Mouse (Mus musculus): ENCODE data around the gene T2. TPM values are rescaled to one million over a fixed set of nuclear protein-coding genes. Genes with fewer than 3 reads are reported as not detected.
A peak's percentile ranks its signal among the peaks of the same experiment; 100 is the strongest.

The T2 gene
- polyA plus RNA-seq, 1 experiment = 0.11 TPM

DNA sequence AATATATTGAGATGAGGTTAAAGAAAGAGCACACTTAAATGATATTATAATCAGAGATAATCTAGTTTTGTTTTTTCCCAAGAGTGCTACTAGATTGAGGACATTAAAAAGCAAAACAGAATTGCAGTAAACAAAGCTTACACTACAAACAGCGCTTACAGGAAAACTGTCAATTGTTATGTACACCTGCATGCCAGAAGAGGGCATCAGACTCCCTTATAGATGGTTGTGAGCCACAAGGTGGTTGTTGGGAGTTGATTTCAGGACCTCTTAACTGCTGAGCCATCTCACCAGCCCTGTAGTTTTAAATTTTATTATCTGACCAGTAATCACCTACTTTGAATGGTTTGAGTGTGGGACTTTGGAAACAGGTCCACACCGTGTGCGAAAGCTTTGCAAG is 92.5 kb downstream of the T2 start:
- Histone ChIP-seq H3K27ac (ENCODE audit: insufficient read depth, low read depth, low read length) (no peak overlapping the region), H3K4me3 (ENCODE audit: low read depth, low read length) (no peak overlapping the region), H3K27me3 (ENCODE audit: control insufficient read depth, insufficient read depth, low read length) (no peaks in the 10 kb centered on the region), H3K36me3 (ENCODE audit: control insufficient read depth, insufficient read depth, low read length) (no peaks in the 10 kb centered on the region), H3K4me1 (ENCODE audit: control insufficient read depth, insufficient read depth, insufficient read length, low read length) (no peaks in the 10 kb centered on the region)
- 67% methylated on average over 3 of the region's 3 CpGs for WGBS
- TF ChIP-seq POLR2A (IDR thresholded peaks at IDR 0.05; ENCODE audit: low read depth, low read length) (no peak), CTCF (IDR thresholded peaks at IDR 0.05; ENCODE audit: extremely low read depth, insufficient read length, insufficient replicate concordance, low read depth, low read length) (no peak)

DNA sequence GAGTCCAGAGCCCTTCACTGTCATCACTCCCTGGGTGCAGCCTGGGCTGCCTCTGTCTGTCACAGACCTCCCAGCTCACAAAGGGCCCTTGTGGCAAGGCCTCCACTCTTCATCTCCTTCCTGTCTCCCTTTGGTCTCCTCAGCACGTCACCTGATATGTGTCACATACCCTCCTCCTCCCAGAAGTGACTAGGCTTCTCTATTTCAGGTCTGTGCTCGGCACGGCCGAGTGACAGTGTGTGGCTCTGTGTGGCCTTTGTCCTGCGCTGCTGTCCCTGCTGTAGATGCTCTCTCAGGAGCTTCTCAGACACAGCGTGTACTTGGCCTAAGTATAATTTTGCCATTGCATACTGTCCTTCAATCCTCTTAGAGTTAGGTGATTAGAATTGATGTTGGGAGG is 99.4 kb downstream of the T2 start:
- no peak overlapping the region for H3K27ac ChIP-seq (ENCODE audit: insufficient read depth, low read depth, low read length)
- no peaks in the 10 kb centered on the region for H3K36me3 ChIP-seq (ENCODE audit: control insufficient read depth, insufficient read depth, low read length)
- TF ChIP-seq POLR2A (IDR thresholded peaks at IDR 0.05; ENCODE audit: low read depth, low read length) (no peak), CTCF (IDR thresholded peaks at IDR 0.05; ENCODE audit: extremely low read depth, insufficient read length, insufficient replicate concordance, low read depth, low read length) (no peak)
- no peaks in the 10 kb centered on the region for H3K4me1 ChIP-seq (ENCODE audit: control insufficient read depth, insufficient read depth, insufficient read length, low read length)
- no peak overlapping the region for H3K4me3 ChIP-seq (ENCODE audit: low read depth, low read length)
- 51% methylated on average over 6 of the region's 6 CpGs for WGBS
- no peaks in the 10 kb centered on the region for H3K27me3 ChIP-seq (ENCODE audit: control insufficient read depth, insufficient read depth, low read length)

DNA sequence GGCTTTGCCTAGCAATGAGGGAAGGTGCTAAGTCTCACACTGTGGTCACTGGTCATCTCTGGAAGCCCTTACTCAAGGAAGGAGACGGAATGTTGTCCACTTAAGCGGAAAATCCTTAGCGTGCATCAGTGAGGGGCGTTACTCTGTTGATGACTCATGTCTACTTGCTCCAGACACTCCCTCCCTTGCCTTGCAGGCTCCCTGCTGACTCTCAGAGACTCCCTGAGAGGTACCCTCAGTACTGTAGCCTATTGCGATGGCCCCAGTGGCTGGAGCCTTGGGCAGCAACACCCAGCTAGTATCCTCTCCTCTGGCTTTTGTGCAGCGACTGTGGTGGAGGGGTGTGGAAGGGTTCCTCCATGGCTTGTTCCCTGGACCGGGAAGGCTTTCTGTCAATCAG is 99.8 kb downstream of the T2 start:
- TF ChIP-seq POLR2A (IDR thresholded peaks at IDR 0.05; ENCODE audit: low read depth, low read length) = no peak
- Histone ChIP-seq H3K27ac (ENCODE audit: insufficient read depth, low read depth, low read length) (no peak overlapping the region), H3K36me3 (ENCODE audit: control insufficient read depth, insufficient read depth, low read length) (no peaks in the 10 kb centered on the region), H3K4me3 (ENCODE audit: low read depth, low read length) (no peak overlapping the region), H3K4me1 (ENCODE audit: control insufficient read depth, insufficient read depth, insufficient read length, low read length) (no peaks in the 10 kb centered on the region), H3K27me3 (ENCODE audit: control insufficient read depth, insufficient read depth, low read length) (no peaks in the 10 kb centered on the region)
- 55% methylated on average over 7 of the region's 7 CpGs for WGBS

GRCm38 (mm10) chr17:8456856-8457460 is 101.2 kb downstream of the T2 start:
- TF ChIP-seq CTCF (IDR thresholded peaks at IDR 0.05; ENCODE audit: extremely low read depth, insufficient read length, insufficient replicate concordance, low read depth, low read length) = no peak
- no peak for TF ChIP-seq POLR2A (IDR thresholded peaks at IDR 0.05; ENCODE audit: low read depth, low read length)
- WGBS = 39% methylated on average over 9 of the region's 9 CpGs
- Histone ChIP-seq H3K4me3 (ENCODE audit: low read depth, low read length) (no peak overlapping the region), H3K27me3 (ENCODE audit: control insufficient read depth, insufficient read depth, low read length) (no peaks in the 10 kb centered on the region), H3K27ac (ENCODE audit: insufficient read depth, low read depth, low read length) (no peak overlapping the region), H3K4me1 (ENCODE audit: control insufficient read depth, insufficient read depth, insufficient read length, low read length) (no peaks in the 10 kb centered on the region), H3K36me3 (ENCODE audit: control insufficient read depth, insufficient read depth, low read length) (no peaks in the 10 kb centered on the region)

- Histone ChIP-seq H3K4me1 (ENCODE audit: control insufficient read depth, insufficient read depth, insufficient read length, low read length) (no peaks in the 10 kb centered on the region), H3K27ac (ENCODE audit: insufficient read depth, low read depth, low read length) (no peak overlapping the region), H3K27me3 (ENCODE audit: control insufficient read depth, insufficient read depth, low read length) (no peaks in the 10 kb centered on the region), H3K36me3 (ENCODE audit: control insufficient read depth, insufficient read depth, low read length) (no peaks in the 10 kb centered on the region), H3K4me3 (ENCODE audit: low read depth, low read length) (no peak overlapping the region)
- 7% methylated on average over 4 of the region's 4 CpGs for WGBS
- TF ChIP-seq CTCF (IDR thresholded peaks at IDR 0.05; ENCODE audit: extremely low read depth, insufficient read length, insufficient replicate concordance, low read depth, low read length) = peak; percentile 78; the same call in 1 of the 2 replicates
- TF ChIP-seq POLR2A (IDR thresholded peaks at IDR 0.05; ENCODE audit: low read depth, low read length) = no peak
Observed at GRCm38 (mm10) chr17:8461568-8461967, 105.8 kb downstream of the T2 start.

DNA sequence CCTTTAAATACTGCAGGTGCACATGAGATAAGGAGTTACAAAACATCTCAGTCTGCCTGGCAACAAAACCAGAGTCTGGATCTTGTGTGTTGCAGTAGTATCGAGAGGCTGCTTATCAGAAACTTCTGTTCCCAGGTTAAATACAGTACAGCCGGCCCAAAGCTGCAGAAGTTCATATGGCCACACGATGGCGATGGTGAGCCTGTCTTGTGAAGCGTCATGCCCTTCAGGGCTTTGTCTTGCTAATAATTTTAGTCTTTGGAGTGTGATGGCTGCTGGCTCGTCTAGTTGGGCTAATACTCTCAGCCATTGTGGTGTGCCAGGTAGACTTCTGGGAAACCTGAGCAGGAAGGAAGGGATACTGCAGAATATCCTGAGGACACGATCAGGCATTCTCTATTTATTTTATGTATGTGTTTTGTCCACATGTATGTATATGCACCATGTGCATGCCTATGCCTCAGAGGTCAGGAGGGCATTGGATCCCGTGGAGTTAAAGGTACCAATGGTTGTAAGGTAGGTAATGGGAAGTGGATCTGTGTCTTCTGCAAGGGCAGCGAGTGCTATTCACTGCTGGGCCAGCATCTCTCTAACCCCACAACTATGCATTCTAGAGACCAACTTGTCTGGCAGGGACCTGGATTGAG is 107.8 kb downstream of the T2 start:
- H3K36me3 ChIP-seq (ENCODE audit: control insufficient read depth, insufficient read depth, low read length) = no peaks in the 10 kb centered on the region
- WGBS = 23% methylated on average over 9 of the region's 9 CpGs
- no peak overlapping the region for H3K27ac ChIP-seq (ENCODE audit: insufficient read depth, low read depth, low read length)
- no peaks in the 10 kb centered on the region for H3K4me1 ChIP-seq (ENCODE audit: control insufficient read depth, insufficient read depth, insufficient read length, low read length)
- no peak overlapping the region for H3K4me3 ChIP-seq (ENCODE audit: low read depth, low read length)
- TF ChIP-seq POLR2A (IDR thresholded peaks at IDR 0.05; ENCODE audit: low read depth, low read length) = no peak
- peak; percentile 82; the same call in 1 of the 2 replicates for TF ChIP-seq CTCF (IDR thresholded peaks at IDR 0.05; ENCODE audit: extremely low read depth, insufficient read length, insufficient replicate concordance, low read depth, low read length)
- H3K27me3 ChIP-seq (ENCODE audit: control insufficient read depth, insufficient read depth, low read length) = no peaks in the 10 kb centered on the region

DNA sequence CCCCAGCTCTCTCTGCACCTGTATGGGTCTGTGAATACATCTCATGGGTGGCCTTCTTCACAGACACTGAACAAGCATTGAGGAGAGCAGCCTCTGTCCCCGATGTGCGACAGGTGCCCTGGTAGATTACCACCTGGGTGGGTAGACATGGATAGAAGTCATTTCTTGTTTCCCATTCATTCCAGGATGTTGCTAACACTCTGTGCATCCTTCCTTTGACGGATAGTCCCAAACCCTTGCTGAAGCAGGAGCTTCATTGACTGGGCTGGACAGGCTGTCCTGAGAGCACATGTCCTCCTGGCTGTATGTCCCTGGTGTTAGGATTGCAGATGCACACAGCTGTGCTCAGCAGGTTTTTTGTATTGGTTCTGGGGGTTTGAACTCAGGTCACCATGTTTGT is 112.0 kb downstream of the T2 start:
- Histone ChIP-seq H3K36me3 (ENCODE audit: control insufficient read depth, insufficient read depth, low read length) (no peaks in the 10 kb centered on the region), H3K4me1 (ENCODE audit: control insufficient read depth, insufficient read depth, insufficient read length, low read length) (no peaks in the 10 kb centered on the region), H3K27me3 (ENCODE audit: control insufficient read depth, insufficient read depth, low read length) (0 out of 2 replicates have a peak, but pooled peaks cover 4% of the 10 kb centered on the region), H3K4me3 (ENCODE audit: low read depth, low read length) (no peak overlapping the region), H3K27ac (ENCODE audit: insufficient read depth, low read depth, low read length) (no peak overlapping the region)
- WGBS = 75% methylated on average over 3 of the region's 3 CpGs
- no peak for TF ChIP-seq CTCF (IDR thresholded peaks at IDR 0.05; ENCODE audit: extremely low read depth, insufficient read length, insufficient replicate concordance, low read depth, low read length)
- no peak for TF ChIP-seq POLR2A (IDR thresholded peaks at IDR 0.05; ENCODE audit: low read depth, low read length)
